Mouse (Mus musculus): ENCODE measurements around the gene Zdhhc18.
"Not testable (repeated sequence)": the region's sequence is repeated elsewhere in the genome, so short reads cannot be mapped to it uniquely, and the experiment has no call there.

Zdhhc18 gene

GRCm38 (mm10) chr4:133662945-133663344 lies 13.0 kb upstream of the Zdhhc18 start:
- no peak for DNase-seq (ENCODE audit: low spot score)

DNA sequence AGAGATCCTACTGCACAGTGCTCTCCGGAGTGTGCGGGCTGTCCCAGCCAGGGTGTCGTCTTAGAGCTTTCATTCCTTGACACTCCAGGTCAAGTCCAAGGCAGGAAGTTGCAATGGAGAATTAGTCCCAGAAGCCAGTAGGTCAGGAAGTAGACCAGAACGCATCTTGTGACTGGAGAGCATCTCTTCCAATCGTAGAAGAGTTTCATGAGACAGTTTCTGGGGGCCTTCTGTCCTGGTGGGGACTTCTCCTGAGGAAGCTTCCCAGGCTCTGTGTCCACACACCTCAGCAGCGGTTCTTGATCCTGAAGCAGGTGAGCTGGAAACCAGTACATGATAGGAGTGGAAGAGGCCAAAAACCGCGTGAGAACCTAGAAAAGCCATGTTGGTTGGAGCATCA lies 12.5 kb upstream of the Zdhhc18 start:
- no peak for DNase-seq (ENCODE audit: low spot score)

- peak; percentile 86 for DNase-seq (ENCODE audit: low spot score)
These were observed 10.5 kb upstream of the Zdhhc18 start for GRCm38 (mm10) chr4:133660193-133661155.

DNA sequence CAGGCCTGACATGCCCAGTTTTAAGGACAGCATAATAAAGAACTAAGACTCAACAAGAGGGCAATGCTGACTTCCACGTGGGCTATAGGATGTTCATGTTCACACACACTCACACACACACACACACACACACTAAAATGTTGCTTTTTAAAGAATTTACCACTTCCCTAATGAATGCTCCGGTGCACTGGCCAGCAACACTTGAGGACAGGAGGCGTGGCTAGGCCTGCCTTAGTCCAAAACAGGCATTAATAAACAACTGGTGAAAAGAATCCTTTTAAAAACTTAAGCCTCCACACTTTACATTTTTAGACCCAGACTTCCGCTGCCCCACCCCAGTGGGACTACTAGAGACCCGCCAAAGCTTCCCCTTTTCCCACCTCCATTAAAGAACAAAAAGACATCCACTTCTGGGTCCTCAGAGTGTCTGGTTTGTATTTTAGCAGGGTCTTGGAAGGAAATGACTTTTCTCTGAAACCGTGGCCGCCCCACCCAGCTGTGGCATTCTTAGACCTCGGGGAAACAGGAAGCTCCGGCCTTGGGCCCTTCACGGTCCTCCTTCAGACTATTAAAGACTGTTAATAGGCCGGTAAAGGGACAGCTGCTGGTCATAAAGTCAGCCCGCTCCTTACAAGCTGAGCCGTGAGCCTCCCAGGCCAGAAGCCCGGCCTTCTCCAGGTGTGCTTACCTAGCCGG lies 9.7 kb upstream of the Zdhhc18 start:
- peak; percentile 60 for DNase-seq (ENCODE audit: low spot score)

DNA sequence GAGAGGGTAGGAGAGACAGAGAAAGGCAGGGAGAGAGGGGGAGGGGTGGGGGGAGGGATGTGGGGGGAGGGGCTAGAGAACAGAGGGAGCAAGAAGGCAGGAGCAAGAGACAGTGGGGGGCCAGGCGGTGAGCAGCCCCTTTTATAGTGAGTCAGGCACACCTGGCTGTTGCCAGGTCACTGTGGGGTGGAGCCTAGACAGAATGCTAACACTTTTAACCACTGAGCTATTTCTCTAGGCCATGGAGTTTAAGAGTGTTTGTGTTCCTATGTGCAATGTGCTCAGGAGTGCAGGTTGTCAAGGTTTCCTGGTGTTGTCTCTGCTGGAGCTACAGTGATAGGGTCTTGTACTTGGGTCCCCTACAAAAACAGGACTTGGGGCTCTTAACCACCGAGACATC lies 8.8 kb upstream of the Zdhhc18 start:
- no peak for DNase-seq (ENCODE audit: low spot score)

DNA sequence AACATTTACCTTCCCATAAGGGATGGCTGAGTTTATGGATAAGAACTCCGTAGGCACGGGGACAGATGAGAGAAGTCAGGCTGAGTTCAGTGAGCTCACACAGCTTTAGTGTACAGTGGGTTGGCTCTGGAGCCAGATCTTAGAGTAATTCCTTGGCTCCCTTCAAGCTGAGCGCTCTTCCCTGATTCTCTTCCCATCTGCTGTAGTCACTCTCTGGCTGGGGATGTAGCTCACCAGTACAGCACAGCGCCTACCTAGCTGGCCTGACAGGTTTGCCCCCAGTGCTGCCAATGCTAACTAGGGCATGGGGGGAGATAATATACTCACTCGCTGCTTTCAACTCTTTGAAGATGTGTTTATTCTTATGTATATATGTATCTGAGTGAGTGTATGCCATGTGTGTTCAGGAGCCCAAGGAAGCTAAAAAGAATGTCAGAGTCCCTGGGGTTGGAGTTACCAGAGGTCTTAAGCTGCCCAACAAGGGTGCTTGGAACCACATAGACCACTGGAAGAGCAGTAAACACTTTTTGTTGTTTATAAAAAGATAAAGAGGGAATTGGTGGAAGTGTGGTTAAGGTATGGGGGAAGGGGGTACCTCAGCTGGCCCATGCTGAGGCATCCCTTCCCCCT lies 8.0 kb upstream of the Zdhhc18 start:
- DNase-seq (ENCODE audit: low spot score): no peak

DNA sequence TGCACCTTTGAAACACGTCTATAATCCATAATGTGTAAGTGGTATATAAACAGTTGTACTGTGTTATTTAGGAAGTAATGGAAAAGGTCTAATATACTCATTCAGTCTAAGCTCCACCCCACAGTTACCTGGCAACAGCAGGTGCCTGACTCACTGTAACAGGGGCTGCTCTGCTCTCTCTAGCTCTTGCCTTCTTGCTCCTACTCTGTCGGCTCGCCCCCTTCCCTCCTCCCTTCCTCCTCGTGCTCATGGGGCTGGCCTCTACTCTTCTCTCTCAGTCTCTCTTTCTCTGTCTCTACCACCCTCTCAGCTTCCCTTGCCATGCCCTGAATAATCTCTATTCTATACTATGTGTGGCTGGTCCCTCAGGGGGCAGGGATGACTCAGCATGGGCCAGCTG lies 7.0 kb upstream of the Zdhhc18 start:
- DNase-seq (ENCODE audit: low spot score): no peak

DNA sequence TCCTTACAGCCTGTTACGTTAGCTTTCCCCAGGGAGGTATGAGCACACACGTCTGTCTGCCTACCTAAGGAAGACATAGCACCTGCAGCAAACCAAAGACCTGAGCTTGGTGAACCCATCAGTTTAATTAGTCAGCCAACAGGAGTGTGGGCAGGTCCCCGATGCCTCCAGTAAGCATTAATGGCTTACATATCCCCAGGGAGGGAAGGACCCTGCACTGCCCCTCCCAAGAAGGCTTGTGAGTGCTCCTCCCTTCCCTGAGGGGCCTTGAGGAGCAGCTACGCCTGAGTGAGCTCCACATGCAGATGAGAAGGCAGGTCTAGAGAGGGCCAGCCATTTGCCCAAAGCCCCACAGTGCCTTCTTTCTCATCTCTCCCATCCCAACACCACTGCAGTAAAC lies 6.3 kb upstream of the Zdhhc18 start:
- DNase-seq (ENCODE audit: low spot score): no peak

GRCm38 (mm10) chr4:133654070-133654469 lies 4.1 kb upstream of the Zdhhc18 start:
- DNase-seq (ENCODE audit: low spot score): not testable (repeated sequence)

- DNase-seq (ENCODE audit: low spot score): no peak
These were observed 2.8 kb upstream of the Zdhhc18 start for GRCm38 (mm10) chr4:133652746-133653145.

DNA sequence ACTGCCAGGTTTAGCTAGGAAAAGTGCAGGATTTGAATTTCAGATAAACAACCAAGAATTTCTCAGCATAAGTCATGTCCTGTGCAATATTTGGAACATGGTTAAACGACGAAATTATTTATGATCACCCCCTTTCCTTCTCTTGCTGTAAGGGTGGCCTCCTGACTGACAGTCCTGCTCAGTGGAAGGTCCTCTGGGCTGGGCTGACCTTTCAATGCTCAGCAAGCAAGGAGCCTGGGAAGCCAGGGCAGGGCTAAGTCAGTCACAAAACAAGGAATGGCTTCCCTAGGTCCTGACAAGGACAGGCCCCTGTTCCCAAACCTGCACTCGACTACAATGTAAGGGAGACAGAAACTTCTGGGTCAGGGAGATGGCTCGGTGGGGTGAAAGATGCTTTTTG lies 2.0 kb upstream of the Zdhhc18 start:
- DNase-seq (ENCODE audit: low spot score): no peak

DNA sequence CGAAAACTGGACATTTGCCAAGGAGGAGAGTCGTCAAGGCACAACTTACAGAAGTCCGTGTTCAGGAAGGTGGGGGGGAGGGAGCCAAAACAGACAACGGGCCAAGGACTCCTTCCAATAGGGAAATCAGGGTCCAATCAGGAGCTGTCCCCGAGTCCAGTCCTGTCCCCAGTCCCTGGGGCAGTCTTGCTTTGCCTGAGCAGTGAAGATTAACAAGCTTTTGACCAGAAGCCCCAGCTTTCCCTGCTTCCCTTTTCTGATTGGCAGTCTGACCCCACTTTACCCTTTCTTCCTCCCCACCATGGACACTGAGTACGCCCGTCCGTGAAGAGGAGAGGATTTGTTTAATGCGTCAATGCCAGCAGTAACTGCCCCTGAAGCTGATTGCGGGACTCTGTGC lies 1.5 kb upstream of the Zdhhc18 start:
- DNase-seq (ENCODE audit: low spot score): no peak

DNA sequence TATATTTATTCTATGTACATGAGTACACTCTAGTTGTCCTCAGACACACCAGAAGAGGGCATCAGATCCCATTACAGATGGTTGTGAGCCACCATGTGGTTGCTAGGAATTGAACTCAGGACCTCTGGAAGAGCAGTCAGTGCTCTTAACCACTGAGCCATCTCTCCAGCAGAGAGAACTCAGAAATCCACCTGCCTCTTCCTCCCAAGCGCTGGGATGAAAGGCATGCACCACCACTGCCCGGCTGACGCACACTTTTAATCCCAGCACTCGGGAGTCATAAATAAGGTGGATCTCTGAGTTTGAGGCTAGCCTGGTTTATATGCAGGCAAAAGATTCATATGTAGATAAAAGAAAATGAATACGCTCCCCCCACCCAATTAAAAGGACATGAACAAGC lies 490 bp downstream of the Zdhhc18 start:
- not testable (repeated sequence) for DNase-seq (ENCODE audit: low spot score)

GRCm38 (mm10) chr4:133645680-133646079 lies 4.3 kb downstream of the Zdhhc18 start:
- no peak for DNase-seq (ENCODE audit: low spot score)

DNA sequence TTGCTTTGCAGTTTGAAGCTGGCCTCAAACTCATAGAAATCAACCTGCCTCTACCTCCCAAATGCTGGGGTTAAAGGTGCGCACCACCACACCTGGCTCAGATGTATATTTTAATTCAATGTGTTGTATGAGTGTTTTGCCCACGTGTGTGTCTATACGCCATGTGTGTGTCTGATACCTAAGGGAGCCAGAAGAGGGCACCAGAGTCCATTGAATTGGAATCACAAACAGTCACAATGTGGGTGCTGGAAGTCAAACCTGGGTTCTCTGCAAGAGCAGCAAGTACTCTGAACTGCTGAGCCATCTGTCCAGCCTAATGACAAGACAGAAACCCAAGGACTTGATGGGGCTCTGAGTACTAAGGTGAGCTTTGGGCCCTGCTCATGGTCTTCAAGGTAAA lies 4.8 kb downstream of the Zdhhc18 start:
- no peak for DNase-seq (ENCODE audit: low spot score)

- DNase-seq (ENCODE audit: low spot score): no peak
These were observed 15.9 kb downstream of the Zdhhc18 start for GRCm38 (mm10) chr4:133634043-133634410.

GRCm38 (mm10) chr4:133633332-133634042 lies 16.5 kb downstream of the Zdhhc18 start:
- DNase-seq (ENCODE audit: low spot score): peak; percentile 93

DNA sequence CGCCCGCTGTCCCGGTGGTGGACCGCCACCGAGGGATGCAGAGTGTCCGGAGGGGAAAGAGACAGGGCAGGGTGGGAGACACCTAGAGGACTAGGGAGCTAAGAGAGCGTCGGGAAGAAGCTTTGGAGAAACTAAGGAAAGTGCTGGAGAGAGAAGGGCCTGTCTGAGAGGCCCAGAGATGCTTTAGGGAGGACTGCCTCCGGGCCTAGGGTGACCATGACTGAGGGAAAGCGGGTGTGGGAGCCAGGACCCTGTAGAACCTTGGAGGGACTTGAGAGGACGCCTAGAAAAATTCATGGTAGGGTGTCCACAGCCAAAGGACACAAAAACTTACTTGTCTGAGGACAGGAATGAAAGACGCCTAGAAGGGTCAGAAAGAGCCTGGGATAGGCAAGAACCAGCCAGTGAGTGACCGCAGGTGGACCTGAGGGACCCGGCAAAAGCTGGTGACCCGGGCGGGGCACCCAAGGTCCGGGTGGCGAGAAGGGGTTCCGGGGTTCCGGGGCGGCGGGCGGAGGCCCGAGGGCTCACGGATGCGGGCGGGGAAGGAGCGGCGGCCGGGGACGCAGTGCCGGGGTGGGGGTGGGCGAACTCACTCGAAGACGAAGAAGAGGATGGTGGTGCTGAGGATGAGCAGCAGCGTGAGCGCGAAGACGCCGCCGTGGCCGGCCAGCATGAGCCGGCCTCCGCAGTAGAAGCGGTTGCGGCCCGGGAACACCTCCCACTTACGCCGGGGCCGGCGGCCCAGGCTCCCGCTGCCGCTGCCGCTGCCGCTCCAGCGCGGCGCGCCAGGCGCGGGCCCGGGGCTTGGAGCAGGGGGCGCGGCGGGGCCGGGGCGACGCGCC lies 17.2 kb downstream of the Zdhhc18 start:
- no peak for DNase-seq (ENCODE audit: low spot score)

GRCm38 (mm10) chr4:133631769-133632411 lies 18.1 kb downstream of the Zdhhc18 start:
- no peak for DNase-seq (ENCODE audit: low spot score)

DNA sequence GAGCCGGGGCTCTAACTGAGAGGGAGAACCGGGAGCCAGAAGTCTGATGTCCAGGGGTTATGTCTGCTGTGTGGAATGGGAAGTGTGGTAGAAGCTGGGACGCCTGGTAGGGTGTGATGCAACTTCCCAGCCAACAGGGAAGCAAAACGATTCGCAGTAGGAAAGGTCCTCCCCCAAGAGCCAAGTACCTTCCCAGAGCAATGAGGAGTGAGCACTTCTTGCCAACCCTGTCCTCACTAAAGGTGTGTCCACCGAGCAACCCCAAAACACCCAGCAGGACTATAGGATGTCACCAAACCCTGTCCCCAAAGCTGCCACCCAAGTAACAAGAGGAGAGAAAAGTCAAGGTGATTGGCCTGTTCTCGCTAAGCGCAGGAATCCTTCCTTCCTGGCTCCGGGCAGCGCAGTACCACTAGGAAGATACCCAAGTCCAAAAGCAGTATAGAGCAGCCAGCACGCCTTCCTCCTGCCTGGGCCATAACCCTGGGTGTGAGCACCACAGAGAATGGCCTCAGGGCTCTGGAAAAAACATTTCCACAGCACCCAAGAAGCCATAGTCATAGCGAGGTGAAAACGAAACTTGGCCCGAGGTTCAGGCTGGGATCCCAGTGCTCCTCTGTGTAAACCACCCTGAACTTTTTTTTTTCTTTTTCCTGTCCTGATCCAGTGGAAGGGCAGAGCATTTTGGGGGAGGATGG lies 18.7 kb downstream of the Zdhhc18 start:
- DNase-seq (ENCODE audit: low spot score): no peak

All from testis, postnatal 10 days (tissue).